Mouse (Mus musculus) limb, embryonic 12.5 days (tissue): ENCODE data around the gene BC005537. TPM values are rescaled to one million over a fixed set of nuclear protein-coding genes. Genes with fewer than 3 reads are reported as not detected.

Experiments
- ATAC-seq: fragments of 200-750 bp; cut with Nextera tagmentation; 2 replicates; pipeline ENCODE4 v1.8.0; 2017; ENCODE audit warnings: low read depth, moderate TSS enrichment; ENCODE audit not compliant: insufficient number of reproducible peaks, insufficient read depth, low FRiP score, low TSS enrichment
- H3K27ac ChIP-seq: fragments of 300-500 bp; sonication (generic); 2 replicates; pipeline ENCODE4 v1.5.1; 2016; ENCODE audit warnings: mild to moderate bottlenecking, moderate library complexity
- H3K27me3 ChIP-seq: fragments of 300-500 bp; sonication (generic); 2 replicates; pipeline ENCODE4 v1.6.1; 2016; ENCODE audit warnings: mild to moderate bottlenecking, moderate library complexity
- H3K36me3 ChIP-seq: fragments of 300-500 bp; sonication (generic); 2 replicates; pipeline ENCODE4 v1.6.1; 2016; ENCODE audit warnings: mild to moderate bottlenecking, moderate library complexity
- H3K4me1 ChIP-seq: fragments of 300-500 bp; sonication (generic); replicated peaks from 2 replicates; pipeline ENCODE4 v1.6.1; 2016
- H3K4me2 ChIP-seq: fragments of 300-500 bp; sonication (generic); 2 replicates; pipeline ENCODE4 v1.6.1; 2016; ENCODE audit warnings: mild to moderate bottlenecking, moderate library complexity
- H3K4me3 ChIP-seq: fragments of 300-500 bp; sonication (generic); replicated peaks from 2 replicates; pipeline ENCODE4 v1.5.1; 2016; ENCODE audit warnings: mild to moderate bottlenecking
- H3K9ac ChIP-seq: fragments of 300-500 bp; sonication (generic); replicated peaks from 2 replicates; pipeline ENCODE4 v1.6.1; 2016; ENCODE audit warnings: mild to moderate bottlenecking, moderate library complexity
- H3K9me3 ChIP-seq: fragments of 300-500 bp; sonication (generic); 2 replicates; pipeline ENCODE4 v1.6.1; 2016; ENCODE audit warnings: mild to moderate bottlenecking, moderate library complexity
- WGBS: fragments of 180-500 bp; shearing (Covaris S2); methylation state at CpG from one replicate; pipeline ENCODE4 v1.1.7; 2016; 5-methylcytosine and 5-hydroxymethylcytosine counted together
- polyA plus RNA-seq: library from polyadenylated mRNA; unstranded; fragments of >200 nt; fragmentation: Nextera tagmentation; extraction: Ambion mirVana; gene quantifications from 2 replicates; pipeline ENCODE4 v1.2.1, GENCODE M21; 2016

The BC005537 gene
- polyA plus RNA-seq, 1 experiment from 2014 or later, result 14.6 TPM

DNA sequence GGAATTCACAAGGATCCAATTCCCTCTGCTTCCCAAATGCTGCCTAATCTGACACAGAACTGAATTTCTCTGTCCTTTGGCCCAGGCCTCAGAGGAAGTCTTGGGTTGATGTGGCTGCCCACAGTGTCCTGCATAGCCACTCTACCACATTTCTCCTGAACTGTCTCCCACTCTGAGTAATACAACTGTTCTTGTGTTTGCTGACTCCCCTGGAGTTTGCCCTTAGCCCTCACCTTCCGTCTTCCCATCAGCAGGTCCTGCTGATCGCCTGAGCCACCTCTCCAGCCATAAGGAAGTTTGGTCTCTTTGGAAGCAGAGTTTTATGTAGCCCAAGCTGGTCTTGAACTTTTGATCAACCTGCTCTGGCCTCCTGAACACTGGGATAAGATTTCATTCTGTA, 50.5 kb downstream of the BC005537 start:
- no peak overlapping the region for H3K4me2 ChIP-seq
- no peaks in the 10 kb centered on the region for H3K9me3 ChIP-seq
- WGBS, result 79% methylated on average over 2 of the region's 2 CpGs
- no peak overlapping the region for H3K27ac ChIP-seq
- no peaks in the 10 kb centered on the region for H3K27me3 ChIP-seq
- H3K36me3 ChIP-seq, result no peaks in the 10 kb centered on the region
- no peak for ATAC-seq
- no peaks in the 10 kb centered on the region; the same call in 1 of the 2 replicates for H3K4me1 ChIP-seq
- no peak overlapping the region for H3K4me3 ChIP-seq
- H3K9ac ChIP-seq, result no peak overlapping the region

GRCm38 (mm10) chr13:24852570-24852969, 51.1 kb downstream of the BC005537 start:
- no peak overlapping the region for H3K4me2 ChIP-seq
- no peaks in the 10 kb centered on the region for H3K9me3 ChIP-seq
- no peaks in the 10 kb centered on the region for H3K27me3 ChIP-seq
- H3K4me3 ChIP-seq, result no peak overlapping the region
- ATAC-seq, result no peak
- no peaks in the 10 kb centered on the region for H3K36me3 ChIP-seq
- 85% methylated on average over 3 of the region's 3 CpGs for WGBS
- no peaks in the 10 kb centered on the region; the same call in 1 of the 2 replicates for H3K4me1 ChIP-seq
- no peak overlapping the region for H3K27ac ChIP-seq
- no peak overlapping the region for H3K9ac ChIP-seq

- no peaks in the 10 kb centered on the region for H3K27me3 ChIP-seq
- no peak overlapping the region for H3K9ac ChIP-seq
- peaks cover 21% of the 10 kb centered on the region for H3K4me1 ChIP-seq
- H3K9me3 ChIP-seq, result no peaks in the 10 kb centered on the region
- H3K27ac ChIP-seq, result no peak overlapping the region
- ATAC-seq, result no peak
- H3K36me3 ChIP-seq, result no peaks in the 10 kb centered on the region
- H3K4me2 ChIP-seq, result no peak overlapping the region
- no peak overlapping the region for H3K4me3 ChIP-seq
These were observed 57.7 kb downstream of the BC005537 start for GRCm38 (mm10) chr13:24859115-24859514.

DNA sequence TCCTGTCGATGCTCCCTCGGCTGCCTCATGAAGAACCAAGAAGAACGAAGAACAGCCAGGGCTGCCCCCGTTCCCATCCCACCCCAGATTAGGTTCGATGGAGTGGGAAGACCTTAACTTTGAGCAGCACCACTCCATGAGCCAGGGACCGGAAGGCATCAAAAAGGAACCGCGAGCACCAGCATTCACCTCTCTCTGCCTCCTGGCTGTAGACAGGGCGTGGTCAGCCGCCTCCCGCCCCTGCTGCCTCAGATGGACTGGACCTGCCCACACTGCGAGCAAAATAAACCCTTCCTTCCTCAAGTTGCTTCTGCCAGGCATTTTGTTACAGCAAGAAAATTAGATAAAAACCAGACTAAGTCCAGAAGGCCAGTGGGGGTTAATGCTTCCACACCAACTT, 59.6 kb downstream of the BC005537 start:
- 63% methylated on average over 12 of the region's 12 CpGs for WGBS
- Histone ChIP-seq H3K4me1 (peaks cover 21% of the 10 kb centered on the region), H3K27me3 (no peaks in the 10 kb centered on the region), H3K27ac (no peak overlapping the region), H3K4me3 (no peak overlapping the region), H3K9ac (no peak overlapping the region), H3K4me2 (no peak overlapping the region), H3K9me3 (no peaks in the 10 kb centered on the region), H3K36me3 (no peaks in the 10 kb centered on the region)
- no peak for ATAC-seq

DNA sequence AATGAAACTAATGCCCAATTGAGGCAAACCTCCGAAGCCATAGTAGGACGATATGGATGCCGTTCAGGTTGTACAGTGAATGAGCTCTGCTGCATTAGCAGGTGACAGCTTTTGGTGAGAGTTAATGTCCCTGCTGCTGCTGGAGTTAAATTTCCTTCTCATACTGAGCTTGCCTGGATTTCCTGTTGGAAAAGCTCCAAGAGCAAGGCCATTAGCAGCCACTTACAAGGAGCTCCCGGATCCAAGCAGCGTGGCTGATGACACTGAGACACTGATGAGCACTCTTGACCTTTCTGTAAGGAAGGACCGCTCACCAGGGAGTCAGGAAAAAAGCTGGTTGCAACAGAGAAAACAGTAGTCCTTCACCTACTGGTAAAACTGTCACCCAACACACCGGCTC, 60.6 kb downstream of the BC005537 start:
- no peak overlapping the region for H3K27ac ChIP-seq
- H3K27me3 ChIP-seq, result no peaks in the 10 kb centered on the region
- no peak overlapping the region for H3K4me3 ChIP-seq
- peaks cover 21% of the 10 kb centered on the region for H3K4me1 ChIP-seq
- H3K9ac ChIP-seq, result no peak overlapping the region
- H3K4me2 ChIP-seq, result no peak overlapping the region
- no peaks in the 10 kb centered on the region for H3K9me3 ChIP-seq
- H3K36me3 ChIP-seq, result no peaks in the 10 kb centered on the region
- ATAC-seq, result no peak
- 66% methylated on average over 7 of the region's 7 CpGs for WGBS

- no peaks in the 10 kb centered on the region for H3K27me3 ChIP-seq
- no peaks in the 10 kb centered on the region for H3K9me3 ChIP-seq
- no peak overlapping the region for H3K4me3 ChIP-seq
- H3K4me1 ChIP-seq, result peaks cover 21% of the 10 kb centered on the region
- no peaks in the 10 kb centered on the region for H3K36me3 ChIP-seq
- no peak overlapping the region for H3K27ac ChIP-seq
- 64% methylated on average over 7 of the region's 7 CpGs for WGBS
- no peak overlapping the region for H3K9ac ChIP-seq
- no peak for ATAC-seq
- no peak overlapping the region for H3K4me2 ChIP-seq
These were observed 61.1 kb downstream of the BC005537 start for GRCm38 (mm10) chr13:24862520-24862919.

Other genes with a start within 250 kb of the BC005537 start
- 1.7 and 2.5 TPM in 2 replicates for gene Ripor2, start 219.5 kb upstream of the BC005537 start, polyA plus RNA-seq
- gene Armh2, start 60.4 kb upstream of the BC005537 start, polyA plus RNA-seq, result not detected in 2 replicates
- 124 and 126 TPM in 2 replicates for gene Gmnn, start 39.7 kb upstream of the BC005537 start, polyA plus RNA-seq
- 63.1 and 70.4 TPM in 2 replicates for gene Acot13, start 29.9 kb downstream of the BC005537 start, polyA plus RNA-seq
- 74.3 and 77.2 TPM in 2 replicates for gene Tdp2, start 30.0 kb downstream of the BC005537 start, polyA plus RNA-seq
- gene D130043K22Rik, start 43.5 kb downstream of the BC005537 start, polyA plus RNA-seq, result 0.23 and 0.29 TPM in 2 replicates
- gene Aldh5a1, start 136.0 kb downstream of the BC005537 start, polyA plus RNA-seq, result 6.0 and 6.8 TPM in 2 replicates
- gene Gpld1, start 141.5 kb downstream of the BC005537 start, polyA plus RNA-seq, result 0.40 and 0.70 TPM in 2 replicates
- gene Mrs2, start 218.7 kb downstream of the BC005537 start, polyA plus RNA-seq, result 18.4 and 20.8 TPM in 2 replicates